Mouse (Mus musculus) frontal cortex, adult 2 months (tissue): ENCODE measurements at regions not wholly inside any gene's neighbourhood (a gene's known extent, or its start where the extent isn't known, plus 50 kb on each side); places are given as distances from the start of the nearest gene placed in this dataset.

Experiments
- DNase-seq, 2 experiments: peaks; one replicate each; pipeline ENCODE4 v3.0.0; 2022; ENCODE audit warnings: low spot score in 1 of 2; ENCODE audit errors: extremely low spot score in 1 of 2

DNA sequence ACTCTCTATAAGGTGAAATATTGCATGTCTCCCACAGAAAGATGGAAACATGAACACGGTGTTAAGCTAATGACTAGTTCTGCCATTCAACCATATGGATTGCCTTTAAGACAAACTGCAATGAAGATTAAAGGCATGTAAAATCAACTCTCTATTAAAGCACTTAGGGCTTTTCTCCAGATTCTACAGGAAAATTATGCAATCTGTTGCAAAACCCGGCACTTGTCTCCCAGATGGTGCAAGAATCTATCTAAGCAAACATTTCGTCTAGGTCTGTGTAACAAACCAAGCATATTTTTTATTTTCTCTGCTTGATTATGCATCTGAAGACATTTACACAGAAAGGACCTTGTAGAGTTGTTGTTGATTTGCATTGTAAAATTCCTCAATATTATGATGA lies 1682.9 kb downstream of the Cdh8 start:
- peak; percentile 3 to 38 for DNase-seq

- DNase-seq: no peak
Measured at GRCm38 (mm10) chr8:97722627-97723026, 1693.6 kb downstream of the Cdh8 start.

DNA sequence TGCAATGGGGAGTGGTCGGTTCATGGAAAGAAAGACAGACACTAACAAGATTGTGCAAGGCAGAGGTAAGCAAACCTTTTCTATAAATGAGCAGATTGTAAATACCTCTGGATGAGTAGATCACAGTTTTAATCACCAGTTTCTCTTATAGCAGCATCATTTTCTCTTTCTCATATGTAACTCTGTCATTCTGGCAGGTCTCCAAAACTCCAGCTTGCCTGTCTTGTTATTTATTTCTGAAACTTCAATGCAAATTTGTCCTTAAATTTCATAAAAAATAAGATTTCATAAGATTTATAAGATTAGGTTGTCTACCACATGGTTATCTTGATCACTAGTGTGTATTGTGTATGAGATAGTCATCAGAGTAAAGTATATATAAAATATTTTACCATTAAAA lies 1714.6 kb downstream of the Cdh8 start:
- DNase-seq: peak in 1 of 2 experiments; percentile 20

DNA sequence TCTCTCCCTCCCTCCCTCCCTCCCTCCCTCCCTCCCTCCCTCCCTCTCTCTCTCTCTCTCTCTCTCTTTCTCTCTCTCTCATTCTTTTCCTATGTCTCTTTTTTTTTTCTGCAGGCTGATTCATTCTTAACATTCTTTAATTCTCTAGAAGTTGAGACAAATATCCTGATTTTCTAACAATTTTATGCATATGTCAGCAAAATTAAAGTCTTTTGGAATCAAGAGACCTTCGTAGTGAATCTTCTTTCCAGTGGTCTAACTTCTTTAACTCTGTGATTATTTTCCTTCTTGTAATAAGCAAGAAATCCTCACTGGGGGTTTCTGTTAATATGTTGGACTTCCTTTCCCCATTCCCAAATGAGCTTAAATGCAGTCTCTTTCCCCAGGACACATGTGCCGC lies 1751.9 kb downstream of the Cdh8 start:
- DNase-seq: no peak

- no peak for DNase-seq
Measured at GRCm38 (mm10) chr8:97662144-97662543, 1754.1 kb downstream of the Cdh8 start.

GRCm38 (mm10) chr8:97651802-97652201 lies 1763.5 kb upstream of the Got2 start:
- no peak for DNase-seq

- DNase-seq: no peak
Measured at GRCm38 (mm10) chr8:97632980-97633379, 1744.6 kb upstream of the Got2 start.
